Mouse (Mus musculus) liver, embryonic 14.5 days (tissue): Measurements from ENCODE around the gene Lamb3. TPM values are rescaled to one million over a fixed set of nuclear protein-coding genes. Genes with fewer than 3 reads are reported as not detected.

Experiments used
- ATAC-seq: fragments of 200-750 bp; cut with Nextera tagmentation; 2 replicates; pipeline ENCODE4 v1.8.0; 2017; ENCODE audit warnings: moderate number of reproducible peaks, mild to moderate bottlenecking, moderate library complexity; ENCODE audit not compliant: insufficient read depth
- DNase-seq, 3 experiments: peaks; one replicate each; pipeline ENCODE4 v3.0.0-alpha.2; 2012 to 2013; ENCODE audit warnings: low read depth in 3 of 3, low spot score in 3 of 3
- H3K27ac ChIP-seq: fragments of 300-500 bp; sonication (generic); 2 replicates; pipeline ENCODE4 v1.5.1; 2014; ENCODE audit warnings: moderate library complexity, mild to moderate bottlenecking, control low read depth, inconsistent platforms
- H3K27me3 ChIP-seq: fragments of 300-500 bp; sonication (generic); 2 replicates; pipeline ENCODE4 v1.6.1; 2014; ENCODE audit warnings: mild to moderate bottlenecking, low read length, moderate library complexity; ENCODE audit not compliant: control insufficient read depth, insufficient read depth
- H3K36me3 ChIP-seq: fragments of 300-500 bp; sonication (generic); replicated peaks from 2 replicates; pipeline ENCODE4 v1.6.1; 2014; ENCODE audit warnings: low read depth; ENCODE audit not compliant: control insufficient read depth, insufficient read depth
- H3K4me1 ChIP-seq, 2 experiments: fragments of 200-500 bp in 1 of 2; fragments of 300-500 bp in 1 of 2; sonication (generic) in 1 of 2; replicated peaks; 2 replicates each; pipeline ENCODE4 v1.6.1; 2012 to 2014; ENCODE audit warnings: antibody characterized with exemption in 1 of 2, inconsistent platforms in 1 of 2, low read length in 1 of 2; ENCODE audit not compliant: control insufficient read depth in 2 of 2, insufficient read depth in 2 of 2
- H3K4me2 ChIP-seq: fragments of 300-500 bp; sonication (generic); 2 replicates; pipeline ENCODE4 v1.6.1; 2014; ENCODE audit warnings: low read depth, mild to moderate bottlenecking, control low read depth, moderate library complexity
- H3K4me3 ChIP-seq, 2 experiments: fragments of 200-500 bp in 1 of 2; fragments of 300-500 bp in 1 of 2; sonication (generic) in 1 of 2; 2 replicates each; pipeline ENCODE4 v1.5.1; 2012 to 2014; ENCODE audit warnings: low read depth in 2 of 2, low read length in 2 of 2, mild to moderate bottlenecking in 2 of 2, control low read depth in 1 of 2, inconsistent platforms in 1 of 2, moderate library complexity in 1 of 2; ENCODE audit not compliant: insufficient read depth in 1 of 2
- H3K9ac ChIP-seq: fragments of 300-500 bp; sonication (generic); replicated peaks from 2 replicates; pipeline ENCODE4 v1.6.1; 2014; ENCODE audit warnings: mild to moderate bottlenecking, control low read depth, moderate library complexity
- H3K9me3 ChIP-seq: fragments of 300-500 bp; sonication (generic); 2 replicates; pipeline ENCODE4 v1.6.1; 2016; ENCODE audit warnings: low read length, mixed read lengths; ENCODE audit not compliant: control insufficient read depth
- CTCF ChIP-seq: IDR thresholded peaks from 2 replicates; pipeline ENCODE4 v1.5.1; 2016; ENCODE audit warnings: antibody characterized with exemption, low read depth, control low read depth
- EP300 ChIP-seq: IDR thresholded peaks from 2 replicates; pipeline ENCODE4 v1.6.1; 2016; ENCODE audit warnings: antibody characterized with exemption, low read depth
- WGBS: fragments of 180-500 bp; shearing (Covaris S2); extraction: QIAGEN DNeasy Blood & Tissue Kit; methylation state at CpG from one replicate; pipeline ENCODE4 v1.1.7; 2014; ENCODE audit not compliant: insufficient replicate concordance; 5-methylcytosine and 5-hydroxymethylcytosine counted together
- polyA plus RNA-seq, 2 experiments: library from polyadenylated mRNA; depleted of rRNA in 1 of 2; stranded (reverse) in 1 of 2; unstranded in 1 of 2; fragments of >200 nt; fragmentation: Nextera tagmentation in 1 of 2; extraction: Ambion mirVana in 1 of 2; gene quantifications; 2 replicates each; pipeline versions ENCODE4 v1.2.1 to v1.2.3; 2012 to 2014

The Lamb3 gene
- polyA plus RNA-seq, 2 experiments: 0.17 to 0.28 TPM

- no peak overlapping the region for H3K4me2 ChIP-seq
- DNase-seq: no peak
- H3K4me1 ChIP-seq: peaks cover 0 to 2% of the 10 kb centered on the region in 2 experiments; a peak in 1 of 4 replicates
- no peaks in the 10 kb centered on the region for H3K27me3 ChIP-seq
- no peak overlapping the region for H3K4me3 ChIP-seq
- WGBS: 54% methylated on average over 12 of the region's 12 CpGs
- ATAC-seq: no peak
- no peak overlapping the region for H3K27ac ChIP-seq
- H3K36me3 ChIP-seq: no peaks in the 10 kb centered on the region
- H3K9me3 ChIP-seq: no peaks in the 10 kb centered on the region
- H3K9ac ChIP-seq: no peak overlapping the region
- TF ChIP-seq CTCF (no peak), EP300 (no peak)
Observed at GRCm38 (mm10) chr1:193390004-193390403, 182.5 kb downstream of the Lamb3 start.

GRCm38 (mm10) chr1:193392266-193392665, 184.8 kb downstream of the Lamb3 start:
- H3K27me3 ChIP-seq: no peaks in the 10 kb centered on the region
- no peaks in the 10 kb centered on the region for H3K36me3 ChIP-seq
- TF ChIP-seq EP300: no peak
- 0 out of 2 replicates have a peak, but pooled peaks have one; percentile 11 for TF ChIP-seq CTCF
- DNase-seq (no peak), ATAC-seq (no peak)
- H3K4me2 ChIP-seq: no peak overlapping the region
- H3K9ac ChIP-seq: no peak overlapping the region
- H3K4me3 ChIP-seq: no peak overlapping the region
- no peak overlapping the region for H3K27ac ChIP-seq
- 62% methylated on average over 3 of the region's 3 CpGs for WGBS
- no peaks in the 10 kb centered on the region for H3K9me3 ChIP-seq
- H3K4me1 ChIP-seq: peaks cover 0 to 2% of the 10 kb centered on the region in 2 experiments; a peak in 1 of 4 replicates

Other genes with a start within 250 kb of the Lamb3 start
- 3.5 and 4.8 TPM in 2 replicates for gene Syt14, start 171.9 kb upstream of the Lamb3 start, polyA plus RNA-seq (2012; rRNA removed)
- 4.7 and 5.2 TPM in 2 replicates for gene Syt14, start 171.9 kb upstream of the Lamb3 start, polyA plus RNA-seq (2014; fragmentation: Nextera tagmentation; extraction: Ambion mirVana)
- 8.5 and 9.5 TPM in 2 replicates for gene Diexf, start 77.4 kb upstream of the Lamb3 start, polyA plus RNA-seq (2012; rRNA removed)
- gene Diexf, start 77.4 kb upstream of the Lamb3 start, polyA plus RNA-seq (2014; fragmentation: Nextera tagmentation; extraction: Ambion mirVana): 2.4 and 2.7 TPM in 2 replicates
- 1.7 and 1.9 TPM in 2 replicates for gene Irf6, start 54.6 kb upstream of the Lamb3 start, polyA plus RNA-seq (2012; rRNA removed)
- gene Irf6, start 54.6 kb upstream of the Lamb3 start, polyA plus RNA-seq (2014; fragmentation: Nextera tagmentation; extraction: Ambion mirVana): 1.5 and 3.0 TPM in 2 replicates
- gene A130010J15Rik, start 39.7 kb upstream of the Lamb3 start, polyA plus RNA-seq (2012; rRNA removed): 2.0 and 2.3 TPM in 2 replicates
- 3.8 and 4.5 TPM in 2 replicates for gene A130010J15Rik, start 39.7 kb upstream of the Lamb3 start, polyA plus RNA-seq (2014; fragmentation: Nextera tagmentation; extraction: Ambion mirVana)
- 3.5 and 5.1 TPM in 2 replicates for gene Traf3ip3, start 6.0 kb upstream of the Lamb3 start, polyA plus RNA-seq (2012; rRNA removed)
- gene Traf3ip3, start 6.0 kb upstream of the Lamb3 start, polyA plus RNA-seq (2014; fragmentation: Nextera tagmentation; extraction: Ambion mirVana): 4.2 and 4.9 TPM in 2 replicates
- gene Hsd11b1, start 56.4 kb downstream of the Lamb3 start, polyA plus RNA-seq (2012; rRNA removed): 1.4 and 2.1 TPM in 2 replicates
- 3.3 and 5.5 TPM in 2 replicates for gene Hsd11b1, start 56.4 kb downstream of the Lamb3 start, polyA plus RNA-seq (2014; fragmentation: Nextera tagmentation; extraction: Ambion mirVana)
- gene G0s2, start 65.5 kb downstream of the Lamb3 start, polyA plus RNA-seq (2012; rRNA removed): 54.9 and 57.0 TPM in 2 replicates
- 65.5 and 71.8 TPM in 2 replicates for gene G0s2, start 65.5 kb downstream of the Lamb3 start, polyA plus RNA-seq (2014; fragmentation: Nextera tagmentation; extraction: Ambion mirVana)
- gene Camk1g, start 162.6 kb downstream of the Lamb3 start, polyA plus RNA-seq (2012; rRNA removed): 0.15 and 0.19 TPM in 2 replicates
- 0.06 and 0.23 TPM in 2 replicates for gene Camk1g, start 162.6 kb downstream of the Lamb3 start, polyA plus RNA-seq (2014; fragmentation: Nextera tagmentation; extraction: Ambion mirVana)